8 mouse cellular contexts compared by ENCODE assay signal in genomic region chr11:55418704-55419061, GRCm38 (mm10). TPM values are rescaled to one million over a fixed set of nuclear protein-coding genes. Genes with fewer than 3 reads are reported as not detected.
DNase-seq lines count a peak whose midpoint lies in the region; ATAC-seq lines count a peak whose summit lies in the region.

No protein-coding gene starts in this region.

- H3K36me3 ChIP-seq in kidney, embryonic 16.5 days (ENCODE audit: insufficient read depth, low read length), result no peaks in the 10 kb centered on the region
- H3K36me3 ChIP-seq in embryonic facial prominence, embryonic 14.5 days (ENCODE audit: control insufficient read depth, insufficient read depth, low read length), result peaks cover 10% of the 10 kb centered on the region; the same call in 1 of the 2 replicates
- no peaks in the 10 kb centered on the region for H3K36me3 ChIP-seq in hindbrain, embryonic 16.5 days (ENCODE audit: control insufficient read depth, insufficient read depth, low read length)
- no peaks in the 10 kb centered on the region for H3K36me3 ChIP-seq in midbrain, embryonic 16.5 days (ENCODE audit: control insufficient read depth, insufficient read depth, low read length)

- H3K4me2 ChIP-seq in kidney, embryonic 16.5 days (replicated peaks; ENCODE audit: low read depth, low read length), result peak overlapping the region; percentile 66
- H3K4me2 ChIP-seq in embryonic facial prominence, embryonic 14.5 days (ENCODE audit: low read depth, low read length), result peak overlapping the region; percentile 70
- peak overlapping the region; percentile 59 for H3K4me2 ChIP-seq in hindbrain, embryonic 16.5 days (ENCODE audit: low read length)
- H3K4me2 ChIP-seq in midbrain, embryonic 16.5 days (ENCODE audit: low read length), result peak overlapping the region; percentile 58

- H3K27ac ChIP-seq in kidney, embryonic 16.5 days (ENCODE audit: low read length), result peak overlapping the region; percentile 94
- peak overlapping the region; percentile 93 for H3K27ac ChIP-seq in embryonic facial prominence, embryonic 14.5 days (replicated peaks; ENCODE audit: low read depth, low read length)
- H3K27ac ChIP-seq in hindbrain, embryonic 16.5 days (ENCODE audit: low read depth, low read length), result peak overlapping the region; percentile 73; the same call in 1 of the 2 replicates
- H3K27ac ChIP-seq in midbrain, embryonic 16.5 days (ENCODE audit: low read length), result peak overlapping the region; percentile 5; the same call in 1 of the 2 replicates

- no peaks in the 10 kb centered on the region for H3K9me3 ChIP-seq in kidney, embryonic 16.5 days (ENCODE audit: low read length)
- no peaks in the 10 kb centered on the region for H3K9me3 ChIP-seq in embryonic facial prominence, embryonic 14.5 days (ENCODE audit: control insufficient read depth, low read length)
- H3K9me3 ChIP-seq in hindbrain, embryonic 16.5 days (ENCODE audit: control insufficient read depth, low read length), result no peaks in the 10 kb centered on the region
- no peaks in the 10 kb centered on the region for H3K9me3 ChIP-seq in midbrain, embryonic 16.5 days (replicated peaks; ENCODE audit: control insufficient read depth, low read length, poor library complexity, severe bottlenecking)

- no peaks in the 10 kb centered on the region for H3K27me3 ChIP-seq in kidney, embryonic 16.5 days (ENCODE audit: insufficient read depth, low read length)
- no peaks in the 10 kb centered on the region for H3K27me3 ChIP-seq in embryonic facial prominence, embryonic 14.5 days (replicated peaks; ENCODE audit: control insufficient read depth, insufficient read depth, low read length)
- no peaks in the 10 kb centered on the region for H3K27me3 ChIP-seq in hindbrain, embryonic 16.5 days (replicated peaks; ENCODE audit: control insufficient read depth, insufficient read depth, low read length)
- no peaks in the 10 kb centered on the region for H3K27me3 ChIP-seq in midbrain, embryonic 16.5 days (ENCODE audit: control insufficient read depth, insufficient read depth, low read depth, low read length)

- no peak for DNase-seq in kidney, postnatal 36 days
- DNase-seq in embryonic facial prominence, embryonic 14.5 days (ENCODE audit: low spot score), result no peak
- DNase-seq in adrenal gland, adult 8-10 months, result no peak
- no peak for DNase-seq in layer of hippocampus, postnatal 10 days (ENCODE audit: low spot score in 2 of 2)
- DNase-seq in urinary bladder, postnatal 4 days (ENCODE audit: low spot score in 2 of 2), result no peak

- 4% methylated on average over 3 of the region's 3 CpGs for WGBS in kidney, embryonic 16.5 days
- 6% methylated on average over 3 of the region's 3 CpGs for WGBS in embryonic facial prominence, embryonic 14.5 days
- 15% methylated on average over 3 of the region's 3 CpGs for WGBS in hindbrain, embryonic 16.5 days
- 6% methylated on average over 3 of the region's 3 CpGs for WGBS in midbrain, embryonic 16.5 days

- H3K9ac ChIP-seq in kidney, embryonic 16.5 days (replicated peaks; ENCODE audit: low read length), result peak overlapping the region; percentile 84
- H3K9ac ChIP-seq in embryonic facial prominence, embryonic 14.5 days (ENCODE audit: low read depth, low read length), result peak overlapping the region; percentile 81
- H3K9ac ChIP-seq in hindbrain, embryonic 16.5 days (ENCODE audit: low read depth, low read length), result peak overlapping the region; percentile 4; the same call in 1 of the 2 replicates
- H3K9ac ChIP-seq in midbrain, embryonic 16.5 days (ENCODE audit: low read depth, low read length), result peak overlapping the region; percentile 30; the same call in 1 of the 2 replicates

- H3K4me3 ChIP-seq in kidney, embryonic 16.5 days (ENCODE audit: low read length), result peak overlapping the region; percentile 61
- H3K4me3 ChIP-seq in embryonic facial prominence, embryonic 14.5 days (ENCODE audit: low read depth, low read length), result peak overlapping the region; percentile 56
- H3K4me3 ChIP-seq in hindbrain, embryonic 16.5 days (ENCODE audit: low read length), result peak overlapping the region; percentile 41
- H3K4me3 ChIP-seq in midbrain, embryonic 16.5 days (ENCODE audit: low read depth, low read length), result peak overlapping the region; percentile 33

- ATAC-seq in kidney, embryonic 16.5 days (ENCODE audit: low FRiP score, low TSS enrichment), result no peak
- ATAC-seq in embryonic facial prominence, embryonic 14.5 days (ENCODE audit: low read depth), result no peak
- no peak for ATAC-seq in hindbrain, embryonic 16.5 days
- no peak for ATAC-seq in midbrain, embryonic 16.5 days

- peaks cover 50% of the 10 kb centered on the region for H3K4me1 ChIP-seq in kidney, embryonic 16.5 days (ENCODE audit: insufficient read depth, low read length)
- H3K4me1 ChIP-seq in embryonic facial prominence, embryonic 14.5 days (ENCODE audit: control insufficient read depth, insufficient read depth, low read length), result peaks cover 26% of the 10 kb centered on the region
- H3K4me1 ChIP-seq in hindbrain, embryonic 16.5 days (ENCODE audit: control insufficient read depth, insufficient read depth, low read depth, low read length), result peaks cover 15% of the 10 kb centered on the region
- H3K4me1 ChIP-seq in midbrain, embryonic 16.5 days (ENCODE audit: control insufficient read depth, insufficient read depth, low read length), result peaks cover 22% of the 10 kb centered on the region

RNA-seq across cellular contexts. Expression of gene Sparc, which starts 4.3 kb away (rescaled TPM):
- polyA plus RNA-seq in kidney, embryonic 16.5 days (2015; fragmentation: Nextera tagmentation; extraction: Ambion mirVana), result 1,474 and 1,572 TPM in 2 replicates
- polyA plus RNA-seq in embryonic facial prominence, embryonic 14.5 days (2014; fragmentation: Nextera tagmentation; extraction: Ambion mirVana), result 2,713 and 3,340 TPM in 2 replicates
- polyA plus RNA-seq in hindbrain, embryonic 16.5 days (2015; fragmentation: Nextera tagmentation; extraction: Ambion mirVana), result 616 and 724 TPM in 2 replicates
- polyA plus RNA-seq in midbrain, embryonic 16.5 days (2015; fragmentation: Nextera tagmentation; extraction: Ambion mirVana), result 426 and 452 TPM in 2 replicates
- 1,000 to 10,000 TPM; 1,201 to 2,025 (median 1,729) TPM for total RNA-seq in adrenal gland, adult 8-10 months (2022)
- total RNA-seq in layer of hippocampus, postnatal 10 days (2021), result 100 to 1,000 TPM; 378 to 402 TPM

RNA-seq across cellular contexts. Expression of gene Atox1, which starts 42.4 kb away (rescaled TPM):
- 376 and 406 TPM in 2 replicates for polyA plus RNA-seq in kidney, embryonic 16.5 days (2015; fragmentation: Nextera tagmentation; extraction: Ambion mirVana)
- 409 and 416 TPM in 2 replicates for polyA plus RNA-seq in embryonic facial prominence, embryonic 14.5 days (2014; fragmentation: Nextera tagmentation; extraction: Ambion mirVana)
- polyA plus RNA-seq in hindbrain, embryonic 16.5 days (2015; fragmentation: Nextera tagmentation; extraction: Ambion mirVana), result 251 and 264 TPM in 2 replicates
- 196 and 215 TPM in 2 replicates for polyA plus RNA-seq in midbrain, embryonic 16.5 days (2015; fragmentation: Nextera tagmentation; extraction: Ambion mirVana)
- total RNA-seq in adrenal gland, adult 8-10 months (2022), result 100 to 1,000 TPM; 171 to 396 (median 303) TPM
- 100 to 1,000 TPM; 139 to 143 TPM for total RNA-seq in layer of hippocampus, postnatal 10 days (2021)

RNA-seq across cellular contexts. Expression of gene G3bp1, which starts 50.8 kb away (rescaled TPM):
- polyA plus RNA-seq in kidney, embryonic 16.5 days (2015; fragmentation: Nextera tagmentation; extraction: Ambion mirVana), result 188 and 197 TPM in 2 replicates
- polyA plus RNA-seq in embryonic facial prominence, embryonic 14.5 days (2014; fragmentation: Nextera tagmentation; extraction: Ambion mirVana), result 147 and 171 TPM in 2 replicates
- 86.6 and 101 TPM in 2 replicates for polyA plus RNA-seq in hindbrain, embryonic 16.5 days (2015; fragmentation: Nextera tagmentation; extraction: Ambion mirVana)
- 92.4 and 103 TPM in 2 replicates for polyA plus RNA-seq in midbrain, embryonic 16.5 days (2015; fragmentation: Nextera tagmentation; extraction: Ambion mirVana)
- total RNA-seq in adrenal gland, adult 8-10 months (2022), result 10 to 100 TPM; 49.8 to 58.6 (median 57.0) TPM
- total RNA-seq in layer of hippocampus, postnatal 10 days (2021), result 10 to 100 TPM; 43.8 to 44.0 TPM

Comparison
In these comparisons a context has a peak if more than half of its experiments do, and no peak if none do; other contexts are left out.
1. H3K27ac ChIP-seq: peak in every context shown above with its lines; median percentile 94 in kidney, embryonic 16.5 days; 93 in embryonic facial prominence, embryonic 14.5 days; 73 in hindbrain, embryonic 16.5 days; 5 in midbrain, embryonic 16.5 days.
2. H3K9ac ChIP-seq: peak in every context shown above with its lines; median percentile 84 in kidney, embryonic 16.5 days; 81 in embryonic facial prominence, embryonic 14.5 days; 30 in midbrain, embryonic 16.5 days; 4 in hindbrain, embryonic 16.5 days.